14 mouse cellular contexts compared by ENCODE assay signal in genomic region chr5:103595394-103596226, GRCm38 (mm10). TPM values are rescaled to one million over a fixed set of nuclear protein-coding genes. Genes with fewer than 3 reads are reported as not detected.
DNase-seq lines count a peak whose midpoint lies in the region; ATAC-seq and TF ChIP-seq lines count a peak whose summit lies in the region.
"Had no signal": no experiment of that assay in that cellular context is flagged by ENCODE, and none has a peak within 500 bp of the region (broad histone marks: within the 10 kb centered on the region; RNA-seq: fewer than 3 reads in every experiment).

No protein-coding gene starts in this region.

- no peaks in the 10 kb centered on the region for H3K36me3 ChIP-seq in forebrain, embryonic 15.5 days
- peaks cover 76% of the 10 kb centered on the region for H3K36me3 ChIP-seq in forebrain, embryonic 10.5 days (replicated peaks)
- H3K36me3 ChIP-seq in liver, adult 2 months (ENCODE audit: control insufficient read depth, insufficient read depth, low read length) = no peaks in the 10 kb centered on the region
- no peaks in the 10 kb centered on the region; the same call in 1 of the 2 replicates for H3K36me3 ChIP-seq in liver, embryonic 11.5 days (ENCODE audit: control insufficient read depth, insufficient read depth, low read length)
- no peaks in the 10 kb centered on the region for H3K36me3 ChIP-seq in forebrain, postnatal 0 days (ENCODE audit: insufficient read depth)
- no peaks in the 10 kb centered on the region for H3K36me3 ChIP-seq in midbrain, embryonic 15.5 days (replicated peaks)

- H3K9me3 ChIP-seq in forebrain, embryonic 15.5 days = no peaks in the 10 kb centered on the region
- H3K9me3 ChIP-seq in forebrain, embryonic 10.5 days = no peaks in the 10 kb centered on the region
- no peaks in the 10 kb centered on the region for H3K9me3 ChIP-seq in liver, embryonic 11.5 days (ENCODE audit: control insufficient read depth, low read length)
- H3K9me3 ChIP-seq in forebrain, postnatal 0 days (ENCODE audit: low read length) = no peaks in the 10 kb centered on the region
- no peaks in the 10 kb centered on the region for H3K9me3 ChIP-seq in midbrain, embryonic 15.5 days

- no peaks in the 10 kb centered on the region for H3K27me3 ChIP-seq in forebrain, embryonic 15.5 days
- H3K27me3 ChIP-seq in forebrain, embryonic 10.5 days (ENCODE audit: poor library complexity, severe bottlenecking) = no peaks in the 10 kb centered on the region
- no peaks in the 10 kb centered on the region for H3K27me3 ChIP-seq in liver, adult 2 months (ENCODE audit: control insufficient read depth, insufficient read depth, low read length)
- H3K27me3 ChIP-seq in liver, embryonic 11.5 days (replicated peaks; ENCODE audit: control insufficient read depth, insufficient read depth, low read length) = no peaks in the 10 kb centered on the region
- H3K27me3 ChIP-seq in forebrain, postnatal 0 days (ENCODE audit: insufficient read depth, low read length) = no peaks in the 10 kb centered on the region
- no peaks in the 10 kb centered on the region for H3K27me3 ChIP-seq in midbrain, embryonic 15.5 days (replicated peaks)

- no peak overlapping the region for H3K4me3 ChIP-seq in forebrain, embryonic 15.5 days
- no peak overlapping the region for H3K4me3 ChIP-seq in forebrain, embryonic 10.5 days
- H3K4me3 ChIP-seq in liver, adult 2 months (ENCODE audit: insufficient read depth, low read depth, low read length) = no peak overlapping the region
- H3K4me3 ChIP-seq in liver, embryonic 11.5 days (ENCODE audit: low read depth, low read length) = no peak overlapping the region
- H3K4me3 ChIP-seq in forebrain, postnatal 0 days (ENCODE audit: low read depth, low read length) = no peak overlapping the region
- H3K4me3 ChIP-seq in midbrain, embryonic 15.5 days = no peak overlapping the region

- no peak overlapping the region for H3K4me2 ChIP-seq in forebrain, embryonic 15.5 days (replicated peaks)
- no peak overlapping the region for H3K4me2 ChIP-seq in liver, embryonic 11.5 days
- no peak overlapping the region for H3K4me2 ChIP-seq in forebrain, postnatal 0 days (ENCODE audit: low read depth)
- H3K4me2 ChIP-seq in midbrain, embryonic 15.5 days = no peak overlapping the region

- WGBS in forebrain, embryonic 15.5 days = 63% methylated on average over 13 of the region's 13 CpGs
- 89% methylated on average over 13 of the region's 13 CpGs for WGBS in forebrain, embryonic 10.5 days
- WGBS in liver, adult 2 months = 77% methylated on average over 13 of the region's 13 CpGs
- 56% methylated on average over 13 of the region's 13 CpGs for WGBS in liver, embryonic 11.5 days
- 59% methylated on average over 13 of the region's 13 CpGs for WGBS in forebrain, postnatal 0 days
- WGBS in midbrain, embryonic 15.5 days = 74% methylated on average over 13 of the region's 13 CpGs

- H3K4me1 ChIP-seq in forebrain, embryonic 15.5 days = peaks cover 17% of the 10 kb centered on the region
- no peaks in the 10 kb centered on the region for H3K4me1 ChIP-seq in forebrain, embryonic 10.5 days
- peaks cover 10% of the 10 kb centered on the region; the same call in 1 of the 2 replicates for H3K4me1 ChIP-seq in liver, adult 2 months (ENCODE audit: control insufficient read depth, insufficient read depth, low read length)
- H3K4me1 ChIP-seq in liver, embryonic 11.5 days (replicated peaks; ENCODE audit: control insufficient read depth, insufficient read depth, low read length) = no peaks in the 10 kb centered on the region
- peaks cover 7% of the 10 kb centered on the region; the same call in 1 of the 2 replicates for H3K4me1 ChIP-seq in forebrain, postnatal 0 days (ENCODE audit: insufficient read depth)
- peaks cover 19% of the 10 kb centered on the region for H3K4me1 ChIP-seq in midbrain, embryonic 15.5 days

- ATAC-seq in forebrain, embryonic 15.5 days (replicated peaks) = peak; percentile 24
- ATAC-seq in liver, embryonic 11.5 days (replicated peaks; ENCODE audit: low FRiP score) = no peak
- ATAC-seq in forebrain, postnatal 0 days = peak; percentile 21; the same call in 1 of the 2 replicates
- no peak for ATAC-seq in midbrain, embryonic 15.5 days (replicated peaks)
- ATAC-seq: liver, postnatal 0 days had no signal

- TF ChIP-seq CTCF in liver, adult 2 months (IDR thresholded peaks at IDR 0.05; ENCODE audit: low read depth, low read length) = no peak
- no peak for TF ChIP-seq CTCF in forebrain, postnatal 0 days (IDR thresholded peaks at IDR 0.05; ENCODE audit: low read depth)

- H3K79me2 ChIP-seq in liver, adult 2 months (ENCODE audit: control insufficient read depth, insufficient read depth, low read length) = no peaks in the 10 kb centered on the region

- 0 out of 2 replicates have a peak overlapping the region, but pooled peaks have one; percentile 59 for H3K27ac ChIP-seq in forebrain, embryonic 15.5 days (replicated peaks)
- no peak overlapping the region for H3K27ac ChIP-seq in forebrain, embryonic 10.5 days
- no peak overlapping the region for H3K27ac ChIP-seq in liver, adult 2 months (replicated peaks; ENCODE audit: insufficient read depth, low read depth, low read length)
- no peak overlapping the region for H3K27ac ChIP-seq in liver, embryonic 11.5 days (ENCODE audit: low read depth, low read length)
- 0 out of 2 replicates have a peak overlapping the region, but pooled peaks have one; percentile 29 for H3K27ac ChIP-seq in forebrain, postnatal 0 days (ENCODE audit: low read depth, low read length)
- peak overlapping the region; percentile 67 for H3K27ac ChIP-seq in midbrain, embryonic 15.5 days

- TF ChIP-seq POLR2A in liver, adult 2 months (IDR thresholded peaks at IDR 0.05; ENCODE audit: extremely low read depth, insufficient read depth, low read length) = no peak

- H3K9ac ChIP-seq in forebrain, embryonic 15.5 days (replicated peaks) = no peak overlapping the region
- H3K9ac ChIP-seq in liver, adult 2 months (ENCODE audit: low read depth, low read length) = no peak overlapping the region
- no peak overlapping the region for H3K9ac ChIP-seq in liver, embryonic 11.5 days (ENCODE audit: low read depth, low read length)
- no peak overlapping the region for H3K9ac ChIP-seq in forebrain, postnatal 0 days
- H3K9ac ChIP-seq in midbrain, embryonic 15.5 days = no peak overlapping the region
- H3K9ac ChIP-seq: liver, postnatal 0 days had no signal

- DNase-seq in forebrain, embryonic 10.5 days (ENCODE audit: extremely low spot score, low spot score) = no peak
- peak; percentile 3 for DNase-seq in liver, adult 2 months (ENCODE audit: extremely low read depth, low read depth, low spot score)
- DNase-seq in liver, embryonic 11.5 days (ENCODE audit: low spot score) = no peak
- peak; percentile 49 for DNase-seq in forebrain, postnatal 0 days
- DNase-seq in T-cell, adult 2 months (ENCODE audit: low spot score) = no peak
- DNase-seq in testis, postnatal 10 days (ENCODE audit: low spot score) = no peak
- DNase-seq: adrenal gland, postnatal 10 days; cerebellum, adult 18-20 months; kidney, adult 2 months; layer of hippocampus, postnatal 36 days; liver, postnatal 0 days had no signal

RNA-seq across cellular contexts. Expression of gene Slc10a6, which starts 33.6 kb away (rescaled TPM):
- 0.17 TPM in 1 of 2 replicates, not detected in the other for polyA plus RNA-seq in forebrain, embryonic 15.5 days (2015; fragmentation: Nextera tagmentation; extraction: Ambion mirVana)
- polyA plus RNA-seq in forebrain, embryonic 10.5 days (2016; fragmentation: Nextera tagmentation; extraction: Ambion mirVana) = not detected in 2 replicates
- 0.34 and 0.37 TPM in 2 replicates for total RNA-seq in liver, adult 2 months (2014; rRNA removed)
- polyA plus RNA-seq in liver, adult 2 months (2012; rRNA removed) = 0.06 TPM in 1 of 2 replicates, not detected in the other
- 0.15 TPM in 1 of 2 replicates, not detected in the other for polyA plus RNA-seq in liver, embryonic 11.5 days (2014; fragmentation: Nextera tagmentation; extraction: Ambion mirVana)
- 0.08 and 0.76 TPM in 2 replicates for total RNA-seq in forebrain, postnatal 0 days (2014; rRNA removed)
- 0.07 and 0.09 TPM in 2 replicates for polyA plus RNA-seq in forebrain, postnatal 0 days (2015; fragmentation: Nextera tagmentation; extraction: Ambion mirVana)
- 0.13 TPM in 2 replicates for polyA plus RNA-seq in midbrain, embryonic 15.5 days (2015; fragmentation: Nextera tagmentation; extraction: Ambion mirVana)
- total RNA-seq: layer of hippocampus, postnatal 36 days had no signal
- polyA plus RNA-seq: embryonic facial prominence, embryonic 11.5 days had no signal

Comparison
In these comparisons a context has a peak if more than half of its experiments do, and no peak if none do; other contexts are left out.
1. H3K27ac ChIP-seq: peak in forebrain, embryonic 15.5 days (single experiment), forebrain, postnatal 0 days (single experiment) and midbrain, embryonic 15.5 days (single experiment); none in forebrain, embryonic 10.5 days (single experiment), liver, adult 2 months (single experiment) and liver, embryonic 11.5 days (single experiment).
2. DNase-seq: peak in liver, adult 2 months (single experiment) and forebrain, postnatal 0 days (single experiment); none in forebrain, embryonic 10.5 days (single experiment), liver, embryonic 11.5 days (single experiment), T-cell, adult 2 months (single experiment) and testis, postnatal 10 days (single experiment).
3. ATAC-seq: peak in forebrain, embryonic 15.5 days (single experiment) and forebrain, postnatal 0 days (single experiment); none in liver, embryonic 11.5 days (single experiment) and midbrain, embryonic 15.5 days (single experiment).